Mouse (Mus musculus) lung, embryonic 16.5 days (tissue): Measurements from ENCODE around the gene Add3. TPM values are rescaled to one million over a fixed set of nuclear protein-coding genes. Genes with fewer than 3 reads are reported as not detected.
A peak's percentile ranks its signal among the peaks of the same experiment; 100 is the strongest.

ENCODE experiments used
- ATAC-seq: fragments of 200-750 bp; cut with Nextera tagmentation; 2 replicates; pipeline ENCODE4 v1.8.0; 2017; ENCODE audit warnings: low read depth, mild to moderate bottlenecking, moderate library complexity
- H3K27ac ChIP-seq: fragments of 300-500 bp; sonication (generic); 2 replicates; pipeline ENCODE4 v1.5.1; 2014; ENCODE audit warnings: mild to moderate bottlenecking, control low read depth, low read length
- H3K27me3 ChIP-seq: fragments of 300-500 bp; sonication (generic); 2 replicates; pipeline ENCODE4 v1.6.1; 2014; ENCODE audit warnings: low read depth, low read length, mixed read lengths; ENCODE audit not compliant: control insufficient read depth, insufficient read depth
- H3K36me3 ChIP-seq: fragments of 300-500 bp; sonication (generic); 2 replicates; pipeline ENCODE4 v1.6.1; 2014; ENCODE audit warnings: low read length; ENCODE audit not compliant: control insufficient read depth, insufficient read depth
- H3K4me1 ChIP-seq: fragments of 300-500 bp; sonication (generic); replicated peaks from 2 replicates; pipeline ENCODE4 v1.6.1; 2014; ENCODE audit warnings: low read length, mixed read lengths; ENCODE audit not compliant: control insufficient read depth, insufficient read depth
- H3K4me2 ChIP-seq: fragments of 300-500 bp; sonication (generic); 2 replicates; pipeline ENCODE4 v1.6.1; 2014; ENCODE audit warnings: low read depth, low read length, control low read depth
- H3K4me3 ChIP-seq: fragments of 300-500 bp; sonication (generic); 2 replicates; pipeline ENCODE4 v1.5.1; 2014; ENCODE audit warnings: mild to moderate bottlenecking, low read length, control low read depth
- H3K9ac ChIP-seq: fragments of 300-500 bp; sonication (generic); 2 replicates; pipeline ENCODE4 v1.6.1; 2014; ENCODE audit warnings: low read length, control low read depth
- H3K9me3 ChIP-seq: fragments of 300-500 bp; sonication (generic); 2 replicates; pipeline ENCODE4 v1.6.1; 2016; ENCODE audit warnings: low read length; ENCODE audit not compliant: control insufficient read depth
- WGBS: fragments of 180-500 bp; shearing (Covaris S2); extraction: QIAGEN DNeasy Blood & Tissue Kit; methylation state at CpG from one replicate; pipeline ENCODE4 v1.1.7; 2014; 5-methylcytosine and 5-hydroxymethylcytosine counted together
- polyA plus RNA-seq: library from polyadenylated mRNA; unstranded; fragments of >200 nt; fragmentation: Nextera tagmentation; extraction: Ambion mirVana; gene quantifications from 2 replicates; pipeline ENCODE4 v1.2.1, GENCODE M21; 2015

Gene Add3
- polyA plus RNA-seq, 1 experiment from 2014 or later: 101 TPM

DNA sequence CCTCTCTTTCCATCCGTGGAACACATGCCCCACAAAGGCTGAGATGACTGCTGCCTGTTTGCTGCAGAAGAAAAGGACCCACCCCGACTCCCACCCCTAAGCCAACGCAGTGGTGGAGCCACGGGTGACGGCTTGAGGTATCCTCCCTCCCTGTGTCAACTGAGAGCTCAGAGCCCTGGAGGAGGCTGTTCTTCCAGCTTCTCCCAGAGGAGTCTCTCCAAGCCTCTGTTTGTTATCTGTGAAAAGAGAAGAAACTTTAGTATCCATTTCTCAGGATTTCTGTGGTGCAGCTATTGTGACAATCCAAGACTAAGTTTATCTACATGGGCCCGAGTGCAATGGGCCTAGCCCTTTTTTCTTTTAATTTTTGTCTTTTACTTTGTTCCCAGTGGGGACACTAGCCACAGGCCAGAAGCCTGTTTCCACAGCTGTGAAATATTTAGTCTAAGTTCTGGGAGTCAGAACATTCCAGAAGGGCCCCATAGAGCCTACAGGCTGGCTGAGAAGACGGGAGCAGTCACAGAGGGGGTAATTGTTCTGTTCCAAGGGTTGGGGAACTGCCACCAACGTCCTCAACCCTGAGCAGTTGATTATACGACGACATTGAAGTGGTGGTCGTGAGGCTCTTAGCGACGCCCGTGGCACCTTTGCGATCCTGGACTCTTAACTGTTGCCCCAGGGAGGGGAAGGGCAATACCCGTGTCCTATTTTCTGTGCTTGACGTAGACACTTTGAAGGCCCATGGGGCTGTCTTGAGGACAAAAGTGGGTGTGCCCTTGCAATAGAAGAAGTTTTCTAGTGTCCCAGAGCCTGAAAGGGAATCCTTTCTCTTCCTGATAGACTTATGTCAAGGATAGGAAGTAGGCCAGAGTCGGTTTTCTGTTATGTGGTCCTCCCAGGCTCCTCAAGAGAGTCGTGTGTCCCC, 138.5 kb downstream of the Add3 start:
- Histone ChIP-seq H3K9me3 (no peaks in the 10 kb centered on the region), H3K36me3 (no peaks in the 10 kb centered on the region), H3K9ac (no peak overlapping the region), H3K4me1 (no peaks in the 10 kb centered on the region; the same call in 1 of the 2 replicates), H3K27me3 (no peaks in the 10 kb centered on the region), H3K4me3 (no peak overlapping the region), H3K27ac (no peak overlapping the region), H3K4me2 (no peak overlapping the region)
- no peak for ATAC-seq
- WGBS: 58% methylated on average over 19 of the region's 19 CpGs

DNA sequence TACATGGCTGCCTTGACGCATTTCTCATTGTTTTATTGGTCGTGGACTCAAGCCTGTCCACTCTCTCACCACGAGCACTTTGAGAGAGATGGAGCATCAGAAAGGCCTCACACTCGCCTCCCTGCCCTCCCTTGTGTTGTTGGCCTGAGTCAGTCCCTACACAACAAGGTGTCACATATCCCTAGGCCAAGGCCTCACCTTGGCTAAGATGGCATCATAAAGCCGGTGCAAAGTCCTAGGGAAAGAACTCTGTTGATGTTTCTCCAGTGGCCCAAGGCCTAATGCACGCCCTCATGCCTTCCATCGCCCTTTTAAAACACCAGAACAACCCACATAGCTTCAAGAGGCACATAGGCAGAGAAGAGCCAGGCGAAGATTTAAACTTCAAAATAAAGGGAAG, 140.0 kb downstream of the Add3 start:
- no peaks in the 10 kb centered on the region for H3K9me3 ChIP-seq
- no peak for ATAC-seq

DNA sequence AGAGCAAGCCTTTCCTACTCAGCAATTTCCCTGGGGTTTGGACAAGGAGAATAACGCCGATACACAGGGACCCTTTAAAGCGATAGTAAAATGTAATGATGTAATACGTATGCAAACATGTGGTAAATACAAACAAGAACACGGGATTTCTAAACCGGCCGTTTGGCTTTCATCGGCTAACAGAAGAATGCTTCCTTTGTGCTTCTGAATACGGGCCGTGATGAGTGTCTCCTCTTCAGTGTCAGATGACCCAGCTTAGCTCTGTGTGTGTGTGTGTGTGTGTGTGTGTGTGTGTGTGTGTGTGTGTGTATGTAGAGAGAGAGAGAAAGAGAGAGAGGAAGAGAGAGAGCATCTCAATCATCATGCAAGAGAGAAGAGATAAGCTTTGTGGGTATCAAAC, 142.3 kb downstream of the Add3 start:
- Histone ChIP-seq H3K4me2 (no peak overlapping the region), H3K36me3 (no peaks in the 10 kb centered on the region), H3K4me1 (peaks cover 6% of the 10 kb centered on the region), H3K4me3 (no peak overlapping the region), H3K27me3 (no peaks in the 10 kb centered on the region), H3K27ac (no peak overlapping the region), H3K9ac (no peak overlapping the region), H3K9me3 (no peaks in the 10 kb centered on the region)
- ATAC-seq: no peak
- 69% methylated on average over 10 of the region's 10 CpGs for WGBS

More for the DNA sequence above, 140.0 kb downstream of the Add3 start:
- H3K36me3 ChIP-seq: no peaks in the 10 kb centered on the region
- H3K4me3 ChIP-seq: no peak overlapping the region
- H3K4me2 ChIP-seq: no peak overlapping the region
- H3K27me3 ChIP-seq: no peaks in the 10 kb centered on the region
- H3K4me1 ChIP-seq: peaks cover 6% of the 10 kb centered on the region
- WGBS: 74% methylated on average over 8 of the region's 8 CpGs
- no peak overlapping the region for H3K27ac ChIP-seq
- H3K9ac ChIP-seq: no peak overlapping the region

DNA sequence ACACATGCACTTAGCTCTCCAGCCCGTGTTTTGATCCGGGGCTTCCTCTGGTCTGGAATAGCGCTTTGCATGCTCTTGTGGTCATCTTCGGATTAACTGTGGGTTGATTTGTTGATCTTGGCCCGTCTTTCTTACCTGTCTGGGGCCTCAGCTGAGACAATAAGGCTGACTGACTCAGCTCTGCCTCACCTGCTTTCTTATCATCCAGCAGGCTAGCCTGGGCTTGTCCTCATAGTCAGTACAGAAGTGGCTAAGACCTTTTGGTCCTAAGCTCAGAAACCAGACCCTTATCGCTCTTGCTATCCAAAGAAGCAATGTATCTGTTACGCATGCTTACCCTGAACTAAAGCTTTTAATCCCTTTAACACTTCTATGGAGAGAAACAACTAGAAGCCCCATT, 143.5 kb downstream of the Add3 start:
- no peak for ATAC-seq
- Histone ChIP-seq H3K27ac (no peak overlapping the region), H3K9me3 (no peaks in the 10 kb centered on the region), H3K4me3 (no peak overlapping the region), H3K27me3 (no peaks in the 10 kb centered on the region), H3K36me3 (no peaks in the 10 kb centered on the region), H3K4me1 (peaks cover 6% of the 10 kb centered on the region), H3K4me2 (no peak overlapping the region), H3K9ac (no peak overlapping the region)
- WGBS: 71% methylated on average over 7 of the region's 7 CpGs

DNA sequence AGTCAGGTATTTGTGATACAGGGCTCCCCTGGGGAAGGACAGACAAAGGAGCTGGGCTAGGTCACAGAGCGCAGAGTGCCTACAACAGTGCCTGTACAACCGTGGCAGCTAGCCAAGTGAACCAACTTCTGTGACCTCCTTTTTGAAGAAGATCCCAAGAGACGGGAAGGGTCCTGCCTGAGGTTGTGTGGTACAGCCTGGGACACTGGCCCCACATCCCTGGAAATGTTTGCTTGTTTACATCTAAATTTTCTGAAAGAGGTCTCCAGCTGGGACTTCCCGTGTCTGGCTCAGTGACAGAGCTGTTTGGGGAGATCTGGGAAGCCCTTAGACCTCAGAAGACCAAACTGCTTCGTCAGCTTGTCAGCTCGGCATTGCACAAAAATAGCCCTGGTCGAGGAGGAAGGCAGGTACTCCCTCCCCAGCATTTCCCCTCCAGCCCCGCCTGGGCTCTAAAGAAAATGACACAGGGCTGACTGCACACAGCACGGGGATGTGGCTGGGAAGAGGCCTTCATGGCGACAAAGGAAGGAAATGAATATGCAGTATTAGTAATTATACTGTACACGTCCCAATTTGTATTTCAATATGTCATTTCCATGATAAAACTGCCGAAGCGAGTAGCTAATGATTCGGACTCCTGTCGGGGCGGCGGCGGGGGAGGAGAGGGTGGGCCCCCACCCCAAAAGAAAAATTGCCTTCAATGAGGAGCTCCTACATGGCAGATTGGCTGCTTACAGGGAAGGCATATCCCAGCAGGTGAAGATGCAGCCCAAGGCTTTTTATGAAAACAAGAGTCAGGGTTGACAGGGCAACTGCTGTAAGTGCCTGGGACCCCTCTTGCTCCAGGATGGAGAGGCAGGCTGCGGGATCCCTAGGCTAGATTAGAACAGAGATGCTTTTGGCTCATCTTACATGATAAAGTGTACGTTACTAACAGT, 144.3 kb downstream of the Add3 start:
- WGBS: 33% methylated on average over 20 of the region's 20 CpGs
- ATAC-seq: peak; percentile 52
- Histone ChIP-seq H3K36me3 (no peaks in the 10 kb centered on the region), H3K27me3 (no peaks in the 10 kb centered on the region), H3K4me2 (no peak overlapping the region), H3K9ac (no peak overlapping the region), H3K27ac (no peak overlapping the region), H3K4me1 (peaks cover 6% of the 10 kb centered on the region), H3K9me3 (no peaks in the 10 kb centered on the region), H3K4me3 (no peak overlapping the region)

DNA sequence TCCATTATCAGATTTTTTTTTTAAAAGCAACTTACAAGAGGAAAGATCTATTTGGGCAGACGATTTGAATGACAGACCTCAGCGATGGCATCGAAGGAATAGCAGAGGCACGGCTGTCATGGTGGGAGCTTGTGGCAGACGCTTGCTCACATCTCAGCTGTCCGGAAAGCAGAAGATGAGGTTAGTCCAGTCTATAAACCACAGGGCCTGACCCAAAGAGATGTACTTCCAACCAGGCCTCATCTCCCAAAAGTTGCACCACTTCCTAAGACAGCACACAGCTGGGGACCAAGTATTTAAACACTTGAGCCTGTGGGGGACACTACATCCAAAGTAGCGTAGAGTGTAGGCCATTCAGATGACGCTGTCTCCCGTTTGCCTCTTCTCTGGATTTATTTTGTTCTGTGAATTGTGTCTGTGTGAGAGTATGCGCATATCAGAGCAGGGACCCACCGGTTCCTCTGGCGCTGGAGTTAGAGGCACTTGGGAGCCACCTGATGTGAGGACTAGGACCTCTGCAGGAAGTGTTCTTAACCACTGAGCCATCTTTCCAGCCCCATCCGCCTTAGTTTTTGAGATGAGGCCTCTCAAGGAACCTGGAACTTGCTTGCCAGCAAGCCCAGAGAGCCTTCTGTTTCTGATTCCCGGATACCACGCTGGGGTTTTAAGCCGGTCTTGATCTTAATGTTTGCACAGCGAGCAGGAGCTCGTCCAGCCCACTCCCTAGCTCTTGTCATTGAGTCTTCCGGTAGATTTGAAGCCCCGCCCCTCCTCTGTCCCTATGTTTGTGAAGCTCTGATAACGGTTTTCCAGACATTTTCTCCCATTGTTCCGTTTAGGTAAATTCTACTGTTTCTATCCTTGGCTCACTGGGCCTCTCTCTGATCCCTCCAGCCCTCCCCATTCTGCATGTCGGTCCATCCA, 156.3 kb downstream of the Add3 start:
- no peak overlapping the region for H3K4me2 ChIP-seq
- H3K4me3 ChIP-seq: no peak overlapping the region
- no peak for ATAC-seq
- no peaks in the 10 kb centered on the region for H3K9me3 ChIP-seq
- H3K4me1 ChIP-seq: 0 out of 2 replicates have a peak, but pooled peaks cover 2% of the 10 kb centered on the region
- 0 out of 2 replicates have a peak overlapping the region, but pooled peaks have one; percentile 6 for H3K9ac ChIP-seq
- no peaks in the 10 kb centered on the region for H3K36me3 ChIP-seq
- no peak overlapping the region for H3K27ac ChIP-seq
- whole genome bisulfite sequencing: 59% methylated on average over 23 of the region's 23 CpGs
- no peaks in the 10 kb centered on the region for H3K27me3 ChIP-seq

Other genes with a start within 250 kb of the Add3 start
- 148 and 169 TPM in 2 replicates for gene Xpnpep1, start 100.2 kb upstream of the Add3 start, polyA plus RNA-seq
- 20.2 and 22.6 TPM in 2 replicates for gene Mxi1, start 170.1 kb downstream of the Add3 start, polyA plus RNA-seq
- 3.8 TPM in 1 of 2 replicates, not detected in the other for gene Gm10197, start 231.3 kb downstream of the Add3 start, polyA plus RNA-seq